Mouse (Mus musculus): ENCODE measurements around the gene Lmln. TPM values are rescaled to one million over a fixed set of nuclear protein-coding genes. Genes with fewer than 3 reads are reported as not detected.
"Not testable (repeated sequence)": the region's sequence is repeated elsewhere in the genome, so short reads cannot be mapped to it uniquely, and the experiment has no call there.

Gene Lmln
- polyA plus RNA-seq, 2 experiments from 2014 or later: 0.17 to 2.4 TPM

DNA sequence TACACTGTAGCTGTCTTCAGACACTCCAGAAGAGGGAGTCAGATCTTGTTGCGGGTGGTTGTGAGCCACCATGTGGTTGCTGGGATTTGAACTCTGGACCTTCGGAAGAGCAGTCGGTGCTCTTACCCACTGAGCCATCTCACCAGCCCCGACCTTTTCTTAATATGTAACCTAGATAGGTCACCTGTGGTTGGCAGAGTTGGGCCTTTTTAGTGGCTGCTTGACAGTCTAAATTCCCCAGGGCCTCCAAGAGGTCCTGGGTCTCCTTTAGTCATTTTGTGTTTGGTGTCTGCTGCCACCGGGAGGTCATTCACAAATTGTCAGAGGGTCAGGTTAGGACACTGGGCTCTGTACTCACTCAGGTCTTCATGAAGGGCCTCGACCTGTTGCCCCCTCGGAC is 76.7 kb downstream of the Lmln start:
- ATAC-seq: not testable (repeated sequence)

DNA sequence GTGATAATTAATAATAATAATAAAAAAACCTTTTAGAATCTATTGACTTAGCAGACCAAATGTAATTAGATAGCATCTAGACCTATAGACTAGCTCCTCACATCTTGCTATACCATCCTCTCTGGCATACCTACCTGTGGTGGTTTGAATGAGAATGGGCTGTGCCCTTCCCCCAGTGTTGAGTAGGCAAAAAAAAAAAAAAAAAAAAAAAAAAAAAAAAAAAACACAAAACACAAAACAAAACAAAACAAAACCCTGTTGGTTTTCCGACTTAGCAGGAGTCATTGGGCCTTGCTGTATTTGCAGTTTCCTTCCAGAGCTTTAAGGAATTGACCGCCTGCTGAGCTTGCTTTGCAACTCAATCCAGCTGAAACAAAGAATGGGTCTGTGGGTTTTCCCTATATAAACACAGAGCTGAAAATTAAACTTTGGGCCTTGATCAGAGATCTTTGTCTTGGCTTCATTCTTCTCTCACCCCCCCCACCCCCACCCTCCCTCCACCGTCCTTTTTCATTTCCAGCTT is 79.5 kb downstream of the Lmln start:
- ATAC-seq: no peak

DNA sequence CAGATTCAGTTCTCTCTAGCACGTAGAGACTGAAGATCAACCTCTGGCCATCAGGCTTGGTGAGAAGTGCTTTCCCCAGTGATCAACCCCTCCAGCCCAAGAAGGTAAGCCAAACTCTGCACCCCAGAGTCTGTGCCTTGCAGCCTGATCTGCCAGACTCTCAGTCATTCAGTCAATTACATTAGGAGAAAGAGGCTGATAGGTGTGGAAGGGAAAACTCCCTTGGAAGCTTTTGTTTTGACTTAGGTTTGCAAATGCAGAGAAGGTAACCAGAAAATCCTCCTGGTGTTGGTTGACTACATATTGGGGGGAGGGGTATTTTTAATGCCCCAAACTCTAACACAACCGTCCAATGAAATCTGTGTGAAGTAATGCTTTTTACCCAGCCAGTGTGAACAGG is 81.1 kb downstream of the Lmln start:
- no peak for ATAC-seq

DNA sequence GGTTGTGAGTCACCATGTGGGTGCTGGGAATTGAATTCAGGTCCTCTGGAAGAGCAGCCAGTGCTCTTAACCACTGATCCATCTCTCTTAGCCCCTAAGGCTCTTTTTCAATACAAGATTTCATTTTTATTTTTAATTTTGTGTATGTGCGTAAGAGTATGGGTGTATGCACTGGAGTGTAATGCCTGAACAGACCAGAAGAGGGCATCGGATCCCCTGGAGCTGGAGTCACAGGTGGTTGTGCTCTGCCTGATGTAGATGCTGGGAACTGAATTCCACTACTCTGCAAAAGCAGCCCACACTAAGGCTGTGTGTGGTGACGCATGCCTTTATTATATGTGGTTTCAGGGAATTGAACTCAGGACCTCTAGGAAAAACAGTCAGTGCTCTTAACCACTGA is 83.9 kb downstream of the Lmln start:
- no peak for ATAC-seq

DNA sequence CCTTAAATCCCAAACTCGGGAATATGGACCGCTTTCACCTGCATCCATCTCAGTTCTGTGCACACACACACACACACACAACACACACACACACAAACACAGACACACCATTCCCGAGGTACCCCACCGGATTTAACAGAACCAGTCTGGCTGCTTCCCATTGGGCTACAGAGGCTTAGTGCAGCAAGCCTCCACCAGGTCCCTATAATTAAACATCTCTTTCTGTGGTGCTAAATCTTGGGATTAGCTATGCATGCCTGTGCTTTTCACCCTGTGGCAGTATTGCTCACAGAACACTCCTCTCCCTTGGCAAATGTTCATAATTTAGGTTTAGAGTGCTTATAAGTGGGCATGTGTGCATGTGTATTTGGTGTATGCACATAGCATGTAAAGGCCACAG is 85.8 kb downstream of the Lmln start:
- no peak for ATAC-seq

DNA sequence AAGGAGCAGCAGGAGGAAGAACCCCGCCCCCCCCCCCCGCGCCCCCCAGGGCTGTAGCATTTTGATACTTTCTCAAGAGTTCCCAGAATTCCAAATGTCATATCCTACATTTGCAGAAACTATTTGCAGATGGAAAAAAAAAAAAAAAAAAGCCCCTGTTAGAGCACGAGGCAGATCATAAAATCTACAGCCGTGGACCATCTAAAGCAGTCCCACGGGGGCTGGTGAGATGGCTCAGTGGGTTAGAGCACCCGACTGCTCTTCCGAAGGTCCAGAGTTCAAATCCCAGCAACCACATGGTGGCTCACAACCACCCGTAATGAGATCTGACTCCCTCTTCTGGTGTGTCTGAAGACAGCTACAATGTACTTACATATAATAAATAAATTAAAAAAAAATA is 88.6 kb downstream of the Lmln start:
- not testable (repeated sequence) for ATAC-seq

DNA sequence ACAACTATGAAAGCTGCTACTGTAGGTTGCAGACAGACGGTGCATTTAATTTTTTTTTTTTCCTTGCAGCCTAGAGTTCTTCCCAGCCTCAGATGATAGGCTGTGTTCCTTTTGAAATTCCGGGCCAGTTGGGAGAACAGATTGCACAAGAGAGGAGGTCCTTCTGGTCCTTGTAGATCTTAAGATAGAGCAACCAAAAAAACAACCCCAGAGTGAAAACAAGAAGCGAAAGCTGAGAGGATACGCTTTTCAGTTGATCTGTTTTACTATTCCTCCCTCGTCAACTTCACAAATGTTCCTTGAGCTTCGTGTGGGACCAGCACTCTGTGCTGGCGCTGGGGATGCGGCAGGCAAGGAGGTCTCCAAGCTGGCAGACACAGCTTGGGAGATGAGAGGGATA is 89.2 kb downstream of the Lmln start:
- ATAC-seq: no peak

DNA sequence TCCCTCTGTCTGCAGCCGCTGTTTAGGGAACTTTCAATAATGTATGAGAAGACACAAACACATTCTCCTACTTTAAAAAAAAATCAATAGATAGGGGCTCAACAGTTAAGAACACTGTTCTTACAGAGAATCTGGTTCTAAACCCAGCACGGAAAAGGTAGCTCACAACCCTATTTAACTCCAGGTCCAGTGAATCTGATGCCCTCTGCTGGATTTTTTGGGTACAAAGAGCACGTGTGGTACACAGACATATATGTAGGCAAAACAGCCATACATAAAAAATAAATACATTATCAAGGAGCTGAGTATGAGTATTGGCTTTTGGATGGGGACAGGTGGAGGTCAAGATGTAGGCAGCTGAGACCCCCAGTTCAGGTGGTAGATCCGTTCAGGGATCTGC is 92.7 kb downstream of the Lmln start:
- ATAC-seq: no peak

DNA sequence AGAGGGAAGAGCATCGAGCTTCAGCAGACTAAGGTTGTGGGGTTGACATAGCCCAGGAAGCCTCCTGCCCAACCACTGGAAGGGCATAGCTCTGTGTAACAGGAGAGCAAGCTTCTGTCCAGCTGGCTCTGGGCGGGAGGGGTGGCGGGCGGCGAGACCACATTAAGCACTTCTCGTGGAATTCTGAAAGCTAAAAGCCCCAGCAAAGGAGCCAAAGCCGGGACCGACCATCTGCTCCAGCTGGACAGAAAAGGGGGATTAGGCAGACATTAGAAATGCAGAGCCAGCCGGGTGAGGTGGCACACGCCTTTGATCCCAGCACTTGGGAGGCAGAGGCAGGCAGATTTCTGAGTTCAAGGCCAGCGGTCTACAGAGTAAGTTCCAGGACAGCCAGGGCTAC is 95.7 kb downstream of the Lmln start:
- no peak for ATAC-seq

DNA sequence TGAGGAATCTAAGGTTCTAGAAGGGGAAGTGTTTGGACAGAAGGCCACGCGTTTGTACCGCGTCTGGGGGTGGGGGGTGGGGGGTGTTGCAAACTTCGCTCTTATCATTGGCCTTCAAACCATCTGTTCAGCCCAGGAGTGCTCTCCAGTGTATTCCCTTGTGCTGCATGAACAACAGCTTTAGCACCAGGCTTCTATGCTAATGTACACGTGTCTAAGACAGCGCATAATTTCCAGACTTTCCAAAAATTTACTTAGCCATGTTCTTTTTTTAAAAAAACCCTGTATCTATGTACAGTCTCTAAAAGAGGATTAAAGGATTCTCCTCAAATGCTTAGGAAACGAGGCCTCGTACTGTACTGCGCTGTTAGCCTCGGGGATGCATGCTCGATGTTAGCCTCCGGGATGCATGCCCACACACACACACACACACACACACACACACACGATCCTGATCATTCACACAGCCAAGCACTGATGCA is 96.3 kb downstream of the Lmln start:
- no peak for ATAC-seq

DNA sequence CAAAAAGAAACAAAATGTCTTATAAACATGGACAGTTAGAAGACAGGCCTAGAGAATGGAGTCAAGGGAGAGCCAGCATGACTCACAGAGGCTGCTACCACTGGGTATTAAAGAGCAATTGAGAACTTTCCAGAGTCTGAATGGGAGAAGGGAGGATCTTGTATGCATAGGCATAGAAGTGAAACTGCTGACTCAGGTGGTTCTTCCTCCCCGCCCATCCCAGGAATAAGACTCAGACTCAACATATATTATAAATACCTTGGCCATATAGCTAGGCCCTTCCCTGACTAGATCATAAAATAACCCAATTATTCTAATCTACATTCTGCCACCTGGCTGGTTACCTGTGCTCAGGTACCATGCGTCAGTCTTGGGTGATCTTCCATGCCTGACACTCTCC is 97.0 kb downstream of the Lmln start:
- no peak for ATAC-seq

DNA sequence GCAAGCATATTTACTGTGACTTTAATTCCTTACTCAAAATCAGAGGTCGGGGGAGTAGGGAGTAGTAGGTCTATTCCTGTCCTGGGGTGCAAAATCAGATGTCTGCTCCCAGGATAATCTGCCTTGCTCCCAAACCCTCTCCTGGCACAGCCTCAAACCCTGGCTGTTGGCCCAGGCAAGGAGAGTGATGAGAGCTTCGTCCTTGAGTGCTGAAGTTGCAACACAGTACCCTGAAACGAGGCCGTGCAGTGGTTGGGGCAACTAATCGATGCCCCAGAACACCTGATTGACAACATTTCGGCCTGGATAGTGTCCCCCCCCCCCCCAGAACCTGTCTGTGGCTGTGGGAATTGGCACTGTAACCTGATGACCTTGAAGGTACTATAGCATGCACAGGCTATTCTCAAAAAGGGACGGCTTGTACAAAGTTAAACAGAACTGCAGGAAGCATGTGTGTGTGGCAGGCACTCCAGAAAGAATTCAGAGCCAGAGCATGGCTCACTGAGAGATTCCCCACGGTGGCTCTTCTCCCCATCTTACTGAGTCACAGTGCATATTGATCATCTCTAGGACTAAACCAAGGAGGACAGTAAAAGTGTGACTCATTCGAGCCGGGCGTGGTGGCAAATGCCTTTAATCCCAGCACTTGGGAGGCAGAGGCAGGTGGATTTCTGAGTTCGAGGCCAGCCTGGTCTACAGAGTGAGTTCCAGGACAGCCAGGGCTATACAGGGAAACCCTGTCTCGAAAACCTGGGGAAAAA is 101.2 kb downstream of the Lmln start:
- no peak for ATAC-seq

DNA sequence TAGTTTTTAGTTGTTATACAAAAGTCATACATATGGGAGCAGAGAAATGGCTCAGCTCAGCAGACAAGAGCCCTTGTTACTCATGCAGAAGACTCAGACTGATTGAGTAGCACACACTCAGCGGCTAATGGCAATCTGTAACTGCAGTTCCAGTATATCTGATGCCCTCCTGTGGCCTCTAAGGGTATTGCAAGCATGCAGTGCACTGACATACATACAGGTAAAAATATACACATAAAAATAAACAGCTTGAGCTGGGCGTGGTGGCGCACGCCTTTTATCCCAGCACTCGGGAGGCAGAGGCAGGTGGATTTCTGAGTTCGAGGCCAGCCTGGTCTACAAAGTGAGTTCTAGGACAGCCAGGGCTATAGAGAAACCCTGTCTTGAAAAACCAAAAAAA is 104.0 kb downstream of the Lmln start:
- not testable (repeated sequence) for ATAC-seq

DNA sequence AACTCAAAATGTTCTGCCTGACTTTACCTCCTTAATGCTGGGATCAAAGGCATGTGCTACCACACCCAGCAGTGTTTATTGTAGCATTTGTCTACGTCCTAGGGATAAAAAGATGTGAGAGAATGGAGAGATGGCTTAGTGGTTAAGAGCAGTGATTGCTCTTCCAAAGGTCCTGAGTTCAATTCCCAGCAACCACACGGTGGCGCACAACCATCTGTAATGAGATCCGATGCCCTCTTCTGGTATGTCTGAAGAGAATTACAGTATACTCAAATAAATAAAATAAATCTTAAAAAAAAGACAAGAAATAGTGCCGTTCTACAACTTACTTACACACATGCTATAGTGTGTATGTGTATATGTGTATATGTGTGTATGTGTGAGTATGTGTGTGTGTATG is 105.2 kb downstream of the Lmln start:
- no peak for ATAC-seq

DNA sequence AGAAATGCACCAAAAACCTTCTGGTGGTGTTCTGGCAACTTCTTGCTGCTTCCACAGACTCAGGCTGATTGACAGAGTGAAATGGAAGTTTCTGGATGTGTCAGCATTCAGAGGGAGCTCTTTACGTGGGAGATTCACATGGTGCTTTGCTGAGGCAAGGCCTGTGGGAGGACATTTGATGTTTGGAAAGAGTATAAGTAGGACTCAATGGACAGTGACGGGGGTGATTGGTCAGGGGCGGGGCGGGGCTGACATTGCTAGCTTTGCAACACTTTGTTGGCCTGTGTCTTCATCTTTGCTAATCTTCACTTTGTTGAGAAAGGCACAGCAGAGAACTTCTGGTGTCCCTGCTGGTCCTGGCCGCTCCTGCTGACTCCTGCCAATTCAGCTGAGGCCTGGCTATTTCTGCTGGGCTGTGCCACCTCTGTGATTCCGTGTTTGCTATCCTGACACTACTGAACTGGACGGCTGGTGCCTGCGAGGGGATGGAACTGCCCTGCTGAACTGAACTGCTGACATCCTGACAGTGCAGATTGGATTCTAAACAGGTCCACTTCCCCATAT is 107.2 kb downstream of the Lmln start:
- no peak for ATAC-seq

DNA sequence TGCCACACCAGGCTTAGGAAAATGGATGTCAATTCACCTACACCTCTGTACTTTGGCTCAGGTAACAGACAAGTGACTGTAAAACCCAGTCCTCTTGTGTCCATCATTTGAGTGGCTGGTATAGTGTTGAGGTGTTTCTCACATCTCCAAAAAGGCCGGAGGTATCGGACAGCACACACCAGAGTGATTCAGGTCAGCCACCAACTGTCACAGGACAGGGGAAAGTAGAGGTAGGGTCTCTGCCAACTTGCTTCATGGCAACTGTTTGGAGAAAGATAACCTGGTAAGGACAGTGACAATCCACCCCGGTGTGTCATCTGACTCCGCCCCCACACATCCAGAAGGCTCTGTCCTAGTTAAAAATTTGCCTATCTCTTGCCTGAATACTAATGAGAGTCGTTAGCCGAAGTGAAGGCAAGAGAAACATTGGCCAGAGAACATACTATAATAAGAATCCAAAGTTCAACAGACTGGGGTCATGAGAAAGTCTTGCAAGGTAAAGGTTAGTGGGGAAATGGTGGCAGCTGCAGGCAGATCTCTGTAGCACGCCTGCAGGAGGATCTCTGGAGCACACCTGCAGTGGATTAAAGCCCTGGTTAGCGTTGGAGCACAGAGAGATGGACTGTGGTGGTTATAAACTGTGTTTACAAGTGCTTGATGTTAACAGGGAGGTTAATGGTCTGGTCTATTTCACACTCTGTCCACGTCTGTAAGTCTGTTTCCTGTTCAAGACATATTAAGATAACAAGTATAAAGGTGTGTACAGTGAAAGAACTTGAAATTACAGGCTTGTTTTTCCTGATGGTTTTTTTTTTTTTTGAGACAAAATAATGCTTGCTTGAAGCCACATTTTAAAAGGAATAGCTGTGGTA is 108.6 kb downstream of the Lmln start:
- no peak for ATAC-seq

DNA sequence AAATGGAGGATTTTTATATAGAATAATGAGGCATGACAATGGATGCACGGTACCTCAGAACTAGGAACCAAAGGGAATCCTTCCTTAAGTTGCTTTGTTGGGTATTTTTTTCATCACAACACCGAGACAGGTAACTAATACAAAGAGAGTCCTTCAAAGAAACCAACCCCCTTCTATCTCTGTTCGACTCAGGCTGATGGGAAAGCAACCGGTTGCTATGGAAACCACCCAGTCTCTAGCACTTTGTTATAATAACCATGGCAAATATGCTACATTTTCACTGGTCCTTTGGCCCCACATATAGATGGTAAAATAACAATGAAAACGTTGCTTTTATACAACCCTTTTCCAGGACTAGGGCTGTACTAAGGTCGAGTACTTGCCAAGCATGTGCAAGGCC is 109.5 kb downstream of the Lmln start:
- ATAC-seq: no peak

DNA sequence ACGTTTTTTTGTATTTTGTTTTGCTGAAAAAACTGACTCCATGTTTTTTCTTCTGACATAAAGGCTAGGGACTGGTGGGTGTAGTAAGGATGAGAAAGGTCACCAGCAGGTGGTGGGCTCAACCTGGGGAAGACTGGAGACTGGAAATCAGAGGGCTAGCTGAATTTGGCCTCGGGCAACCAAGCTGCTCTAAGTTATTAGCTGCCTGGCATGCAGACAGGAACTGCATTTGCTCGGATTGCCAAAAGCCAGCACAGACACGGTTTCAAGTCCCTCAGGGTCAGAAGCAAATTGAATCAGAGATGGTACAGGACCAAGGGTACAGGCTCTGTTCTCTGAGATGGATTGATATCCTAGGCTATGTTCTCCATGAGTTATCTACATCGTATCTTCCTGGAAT is 110.8 kb downstream of the Lmln start:
- no peak for ATAC-seq

DNA sequence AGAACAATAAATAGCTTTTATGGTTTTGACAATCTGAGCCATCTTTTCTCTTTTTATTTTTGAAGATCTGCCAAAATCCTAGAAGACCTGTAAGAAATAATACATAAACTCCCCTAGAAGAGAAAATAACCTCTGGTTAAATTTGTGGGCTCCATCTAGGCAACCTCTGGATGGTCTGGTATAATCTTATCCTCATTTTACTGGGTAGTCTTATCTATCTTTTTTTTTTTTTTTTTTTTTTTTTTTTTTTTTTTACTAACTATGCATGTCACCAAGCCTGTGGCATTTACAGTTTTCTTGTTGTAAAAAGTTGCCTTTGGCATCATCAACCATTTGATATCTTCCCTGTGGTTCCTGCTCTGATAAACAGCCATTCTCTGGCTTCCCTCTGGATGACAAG is 112.4 kb downstream of the Lmln start:
- no peak for ATAC-seq

DNA sequence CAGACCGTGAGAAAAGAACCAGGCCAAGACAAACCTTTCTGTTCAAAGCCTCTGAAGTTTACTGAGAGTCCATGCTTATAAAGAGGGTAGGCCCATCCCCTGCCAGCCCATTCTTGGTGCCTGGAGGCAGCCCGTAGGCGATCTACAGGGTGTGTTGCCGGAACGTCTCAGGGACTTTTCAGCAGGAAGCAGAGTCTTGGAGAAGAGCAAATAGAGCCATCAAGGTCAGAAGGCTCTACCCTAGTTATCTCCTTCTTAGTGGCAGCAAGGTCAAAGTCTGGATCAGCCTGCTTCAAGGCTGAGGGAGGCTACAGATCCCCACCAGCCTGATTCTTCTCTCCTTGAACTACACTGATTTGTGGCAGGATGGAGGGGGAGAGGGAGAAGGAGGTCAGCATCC is 114.5 kb downstream of the Lmln start:
- not testable (repeated sequence) for ATAC-seq
